Mouse (Mus musculus) spleen, postnatal 4 days (tissue): ENCODE data around the gene Mast3.
"Not testable (repeated sequence)": the region's sequence is repeated elsewhere in the genome, so short reads cannot be mapped to it uniquely, and the experiment has no call there.

ENCODE experiments used
- DNase-seq, 2 experiments: peaks; one replicate each; pipeline ENCODE4 v3.0.0; 2022; ENCODE audit warnings: low spot score in 2 of 2

Mast3 gene

GRCm38 (mm10) chr8:70834071-70834470 lies 29.2 kb upstream of the Mast3 start:
- no peak for DNase-seq

- DNase-seq: no peak
Observed at GRCm38 (mm10) chr8:70833520-70833919, 28.7 kb upstream of the Mast3 start.

DNA sequence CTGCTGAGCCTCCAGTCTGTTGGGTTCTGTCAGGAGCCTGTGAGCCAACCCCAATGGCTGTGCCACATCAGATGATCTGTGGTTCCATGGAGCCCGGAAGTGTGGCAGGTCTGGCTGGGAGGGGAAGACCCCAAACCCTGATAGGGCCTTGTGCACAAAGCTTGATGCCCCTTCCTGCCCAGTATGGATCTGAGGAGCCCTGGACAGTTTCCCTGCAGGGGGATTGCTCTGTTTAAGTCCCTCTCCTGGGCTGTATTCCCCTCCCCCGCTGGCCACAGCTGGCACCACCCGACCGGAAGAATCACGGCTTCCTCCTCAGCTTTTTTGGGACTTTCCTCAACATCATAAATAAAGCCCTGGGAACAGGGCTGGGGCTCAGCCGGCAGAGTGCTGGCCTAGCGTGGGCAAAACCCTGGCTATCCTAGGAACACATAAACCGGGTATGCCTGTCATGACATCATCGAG lies 28.2 kb upstream of the Mast3 start:
- no peak for DNase-seq

DNA sequence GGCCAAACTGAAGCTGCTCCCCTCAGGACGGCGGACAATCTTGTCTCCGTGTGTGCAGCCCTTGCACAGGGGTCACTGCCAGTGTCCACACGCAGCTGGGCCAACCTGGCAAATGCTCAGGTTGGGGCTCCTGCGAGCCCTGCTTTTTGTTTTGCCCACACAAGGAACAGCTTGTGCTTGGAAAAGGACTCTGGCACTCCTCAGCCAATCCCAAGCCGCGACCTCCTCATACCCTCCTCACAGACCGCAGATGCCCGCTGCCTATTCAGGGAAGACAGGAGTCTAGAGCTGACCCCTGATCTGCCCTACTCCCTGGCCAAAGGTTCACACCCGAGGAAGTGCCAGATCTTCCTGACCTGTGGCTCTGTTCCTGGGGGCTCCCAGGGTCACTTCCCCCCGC lies 27.5 kb upstream of the Mast3 start:
- DNase-seq: no peak

DNA sequence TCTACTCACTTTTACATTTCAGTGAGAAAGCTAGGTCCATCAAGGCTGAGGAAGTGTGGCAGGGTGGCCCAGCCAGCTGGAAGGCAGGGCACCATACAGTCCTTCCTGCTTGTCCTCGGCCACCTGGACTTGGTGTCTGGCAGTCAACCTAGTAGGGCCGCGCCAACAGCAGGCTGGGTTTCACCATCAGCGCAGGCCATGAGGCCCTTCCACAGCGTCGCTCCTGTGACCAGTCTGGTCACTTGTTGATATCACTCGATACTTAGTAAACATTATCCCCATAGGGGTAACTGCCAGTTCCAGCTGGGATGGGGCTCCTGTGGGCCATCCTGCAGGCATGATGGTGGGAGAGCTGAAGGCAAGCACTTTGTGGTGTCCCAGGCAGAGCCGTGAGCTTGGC lies 26.7 kb upstream of the Mast3 start:
- DNase-seq: no peak

GRCm38 (mm10) chr8:70827796-70828195 lies 22.9 kb upstream of the Mast3 start:
- no peak for DNase-seq

- no peak for DNase-seq
Observed at GRCm38 (mm10) chr8:70827010-70827409, 22.2 kb upstream of the Mast3 start.

GRCm38 (mm10) chr8:70825816-70826215 lies 21.0 kb upstream of the Mast3 start:
- DNase-seq: no peak

GRCm38 (mm10) chr8:70823802-70824201 lies 18.9 kb upstream of the Mast3 start:
- DNase-seq: no peak

DNA sequence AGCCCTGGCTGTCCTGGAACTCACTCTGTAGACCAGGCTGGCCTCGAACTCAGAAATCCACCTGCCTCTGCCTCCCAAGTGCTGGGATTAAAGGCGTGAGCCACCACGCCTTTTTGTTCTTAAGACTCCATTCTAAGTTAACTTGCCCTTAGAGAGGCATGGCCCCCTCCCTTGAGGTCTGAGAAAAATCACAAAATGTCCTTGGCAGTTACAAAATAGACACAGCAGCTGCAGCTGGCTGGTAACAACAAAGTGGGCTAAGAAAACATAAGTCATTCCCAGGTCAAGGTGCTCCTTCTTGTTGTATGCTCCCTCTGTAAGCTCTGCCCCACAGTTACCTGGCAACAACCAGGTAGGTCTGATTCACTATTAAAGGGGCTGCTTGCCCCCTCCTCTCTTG lies 17.7 kb upstream of the Mast3 start:
- not testable (repeated sequence) for DNase-seq

GRCm38 (mm10) chr8:70821992-70822391 lies 17.1 kb upstream of the Mast3 start:
- DNase-seq: no peak

DNA sequence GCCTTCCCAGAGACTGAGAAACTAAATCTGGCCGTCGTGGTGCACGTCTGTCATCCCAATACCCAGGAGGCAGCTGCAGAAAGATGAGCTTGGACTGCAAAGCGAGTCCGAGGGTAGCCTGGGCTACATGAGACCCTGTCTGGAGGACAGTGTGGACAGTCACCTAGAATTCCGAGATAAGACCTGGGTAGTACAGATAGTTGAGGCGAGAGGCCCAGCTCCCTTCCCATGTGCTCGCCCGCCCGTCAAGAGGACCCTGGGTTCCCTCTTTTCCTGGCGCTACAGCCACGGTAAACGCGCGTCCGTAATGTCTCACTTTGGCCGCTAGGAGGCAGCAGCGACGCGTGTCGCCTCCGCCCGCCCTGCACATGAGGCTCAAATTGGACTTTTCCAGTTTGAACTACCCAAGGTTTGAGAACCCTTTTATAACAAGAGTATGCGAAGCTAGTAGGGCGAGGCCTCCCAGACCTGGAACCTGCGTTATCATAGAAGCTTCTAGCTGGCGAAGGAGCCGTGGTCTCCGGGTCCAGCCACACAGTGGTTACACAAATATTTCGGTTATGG lies 16.6 kb upstream of the Mast3 start:
- peak; percentile 72 to 91 for DNase-seq

- DNase-seq: no peak
Observed at GRCm38 (mm10) chr8:70820101-70820935, 15.5 kb upstream of the Mast3 start.

DNA sequence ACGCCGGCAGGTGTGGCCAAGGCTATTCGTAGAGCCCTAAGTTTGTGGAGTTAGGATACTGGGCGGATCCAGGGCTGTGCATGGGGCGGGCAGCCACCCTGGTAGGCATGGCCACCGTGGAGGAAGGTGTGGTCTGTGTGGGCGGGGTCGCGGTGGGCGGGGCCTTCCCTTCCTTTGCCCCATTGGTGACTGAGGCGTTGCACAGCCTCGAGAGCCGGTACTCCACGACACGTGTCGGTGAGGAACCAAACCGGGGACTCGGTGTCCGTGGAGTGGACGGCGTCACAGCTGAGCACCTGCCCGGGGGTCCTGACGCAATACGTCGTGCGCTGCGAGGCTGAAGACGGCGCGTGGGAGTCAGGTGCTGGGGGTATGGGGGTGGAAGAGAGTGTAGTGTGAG lies 11.8 kb upstream of the Mast3 start:
- peak; percentile 75 to 85 for DNase-seq

DNA sequence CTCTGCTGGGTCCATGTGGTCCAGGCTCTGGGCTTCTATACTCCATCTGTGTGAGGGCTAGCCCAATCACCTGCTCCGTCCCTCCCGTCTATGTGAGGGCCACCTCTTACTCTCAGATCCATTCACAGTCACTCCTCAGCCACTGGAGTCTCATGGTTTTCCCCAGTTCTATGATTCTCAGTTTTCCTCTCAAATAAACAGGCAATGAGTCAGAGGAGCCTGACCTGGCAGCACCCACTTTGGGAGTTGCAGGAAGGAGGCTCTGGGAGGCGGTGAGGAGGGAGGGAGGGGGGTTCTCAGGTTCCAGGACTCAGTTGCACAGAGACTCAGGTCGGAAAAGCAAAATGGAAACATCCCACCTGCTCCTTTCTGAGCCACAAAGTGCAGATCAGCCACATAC lies 8.0 kb upstream of the Mast3 start:
- DNase-seq: no peak

DNA sequence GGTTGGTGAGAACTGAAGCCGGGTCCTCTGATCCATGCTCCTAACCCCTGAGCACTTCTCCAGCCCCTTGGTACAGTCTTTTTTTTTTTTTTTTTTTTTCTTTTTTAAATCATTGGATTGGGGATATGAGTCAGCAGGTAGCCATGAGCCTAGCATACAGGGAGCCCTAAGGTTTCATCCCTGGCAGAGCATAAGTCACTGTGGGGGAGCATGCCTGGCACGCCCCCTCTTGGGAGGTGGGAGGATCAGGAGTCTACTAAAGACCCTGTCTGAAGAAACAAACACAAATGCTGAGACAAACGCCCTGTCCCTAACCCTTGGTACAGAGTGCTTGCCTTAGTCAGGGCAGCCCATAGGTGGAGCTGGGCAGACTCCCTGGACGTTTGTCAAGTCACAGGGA lies 7.2 kb upstream of the Mast3 start:
- DNase-seq: no peak

DNA sequence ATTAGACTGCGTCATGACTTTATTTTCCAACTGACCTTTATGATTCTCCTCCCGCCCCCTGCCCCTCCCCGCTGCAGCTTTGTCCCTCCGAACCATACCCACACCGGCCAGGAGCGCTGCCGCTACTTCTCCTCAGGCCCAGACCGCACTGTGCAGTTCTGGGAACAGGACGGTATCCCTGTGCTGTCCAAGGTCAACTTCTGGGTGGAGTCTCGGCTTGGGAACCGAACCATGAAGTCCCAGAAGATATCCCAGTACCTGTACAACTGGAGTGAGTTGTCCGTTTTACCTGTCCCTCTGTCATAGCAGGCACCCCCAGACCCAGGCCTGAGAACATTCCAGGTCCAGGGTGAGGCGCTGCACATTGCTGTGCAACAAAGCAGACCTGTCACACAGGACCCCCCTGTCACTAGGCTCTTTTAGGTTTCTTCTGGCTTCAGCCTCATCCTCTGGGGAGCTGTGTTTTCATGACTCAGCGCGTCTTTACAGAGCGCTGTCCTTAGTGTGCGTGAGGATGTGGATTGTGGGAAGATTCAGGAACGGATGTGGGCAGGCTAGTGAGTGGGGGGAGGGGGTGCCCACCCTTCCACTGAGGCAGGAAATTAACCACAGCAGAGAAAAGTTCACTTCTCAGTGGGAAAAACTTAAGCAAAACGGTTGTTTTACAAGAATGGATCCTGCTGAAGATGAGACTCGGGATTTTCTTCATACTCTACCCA lies 6.3 kb upstream of the Mast3 start:
- no peak for DNase-seq

GRCm38 (mm10) chr8:70808955-70809701 lies 4.3 kb upstream of the Mast3 start:
- DNase-seq: no peak

DNA sequence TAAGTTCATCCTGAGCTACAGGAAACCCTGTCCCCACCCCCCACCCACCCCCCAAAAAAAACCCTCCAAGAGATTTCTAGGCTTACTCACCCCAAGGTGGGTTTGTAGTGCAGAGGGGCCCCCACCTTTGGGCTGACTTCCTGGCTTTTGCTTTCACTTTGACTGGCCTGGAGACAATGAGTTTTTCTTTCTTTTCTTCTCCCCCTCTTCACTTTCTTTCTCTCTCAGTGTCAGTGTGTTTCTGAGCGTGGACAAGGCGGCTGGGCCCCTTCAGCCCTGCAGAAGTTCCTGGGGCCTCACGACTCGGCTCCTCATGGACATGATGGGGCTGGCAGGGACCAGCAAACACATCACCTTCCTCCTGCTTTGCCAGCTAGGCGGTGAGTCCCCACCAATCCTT lies 3.4 kb upstream of the Mast3 start, which contains the start of gene Il12rb1:
Il12rb1 (plus strand) TSS at position 211 of the 400 bp plus-strand sequence.
- DNase-seq: no peak

DNA sequence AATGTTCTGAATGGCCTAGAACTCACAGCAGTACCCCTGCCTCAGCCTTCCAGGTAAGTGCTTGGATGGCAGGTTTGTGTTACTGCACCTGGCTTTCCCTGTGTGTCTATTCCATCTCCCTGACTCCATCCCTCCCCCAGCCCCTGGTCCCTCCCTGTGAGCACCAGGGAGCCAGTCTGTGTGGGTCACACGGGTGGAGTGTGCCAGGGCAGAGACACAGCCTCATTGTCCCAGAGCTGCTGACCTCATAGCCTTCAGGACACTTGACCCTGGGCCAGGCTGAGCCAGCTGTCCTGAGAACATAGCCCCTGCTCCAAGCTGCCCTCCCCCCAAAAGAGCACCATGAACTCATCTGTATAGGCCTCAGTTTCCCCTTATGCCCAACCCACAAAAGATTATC lies 2.5 kb upstream of the Mast3 start:
- no peak for DNase-seq

- peak in 1 of 2 experiments; percentile 67 for DNase-seq
Observed at GRCm38 (mm10) chr8:70806541-70806940, 1.7 kb upstream of the Mast3 start.
